Mouse (Mus musculus): Measurements from ENCODE around the gene Gstp1. TPM values are rescaled to one million over a fixed set of nuclear protein-coding genes. Genes with fewer than 3 reads are reported as not detected.

Gene Gstp1
- polyA plus RNA-seq (2017; shearing (Covaris generic)), result 631 TPM

GRCm38 (mm10) chr19:4037788-4038232 lies at the start of gene Gstp1:
TSS of gene Gstp1 (minus strand) at chr19:4037985.

GRCm38 (mm10) chr19:4081394-4081793 lies 43.6 kb upstream of the Gstp1 start, which contains the start of gene Cabp2:
TSS of gene Cabp2 (plus strand) at chr19:4081578.

GRCm38 (mm10) chr19:4059069-4059740 lies 21.4 kb upstream of the Gstp1 start, which contains the start of gene Gstp3:
TSS of gene Gstp3 (minus strand) at chr19:4059569.

GRCm38 (mm10) chr19:4045966-4046865 lies 8.4 kb upstream of the Gstp1 start, which contains the start of gene Gstp2:
TSS of gene Gstp2 (minus strand) at chr19:4046023.

GRCm38 (mm10) chr19:4012432-4013022 lies 25.3 kb downstream of the Gstp1 start, which contains the start of gene Ndufv1:
TSS of gene Ndufv1 (minus strand) at chr19:4012806.

GRCm38 (mm10) chr19:4003112-4003511 lies 34.7 kb downstream of the Gstp1 start, which contains the start of gene Doc2g:
TSS of gene Doc2g (plus strand) at chr19:4003313.

GRCm38 (mm10) chr19:4000119-4000900 lies 37.5 kb downstream of the Gstp1 start, which contains the start of the genes Nudt8 and Gm49405:
TSS of gene Nudt8 (plus strand) at chr19:4000580.
TSS of gene Gm49405 (plus strand) at chr19:4000626.

GRCm38 (mm10) chr19:3992416-3992815 lies 45.4 kb downstream of the Gstp1 start, which contains the start of gene Tbx10:
TSS of gene Tbx10 (plus strand) at chr19:3992752.

GRCm38 (mm10) chr19:3986334-3986733 lies 51.5 kb downstream of the Gstp1 start, which contains the start of gene Acy3:
TSS of gene Acy3 (plus strand) at chr19:3986570.

Other genes with a start within 250 kb of the Gstp1 start
- gene Chka, start 186.2 kb downstream of the Gstp1 start, polyA plus RNA-seq (2017; shearing (Covaris generic)), result 2.2 TPM
- 71.7 TPM for gene Tcirg1, start 130.9 kb downstream of the Gstp1 start, polyA plus RNA-seq (2017; shearing (Covaris generic))
- 230 TPM for gene Ndufs8, start 125.2 kb downstream of the Gstp1 start, polyA plus RNA-seq (2017; shearing (Covaris generic))
- 0.75 TPM for gene Aldh3b1, start 108.2 kb downstream of the Gstp1 start, polyA plus RNA-seq (2017; shearing (Covaris generic))
- 58.1 TPM for gene Unc93b1, start 102.8 kb downstream of the Gstp1 start, polyA plus RNA-seq (2017; shearing (Covaris generic))
- not detected for gene Aldh3b3, start 79.3 kb downstream of the Gstp1 start, polyA plus RNA-seq (2017; shearing (Covaris generic))
- gene Aldh3b2, start 65.7 kb downstream of the Gstp1 start, polyA plus RNA-seq (2017; shearing (Covaris generic)), result not detected
- 0.40 TPM for gene Acy3, start 51.4 kb downstream of the Gstp1 start, polyA plus RNA-seq (2017; shearing (Covaris generic))
- 0.16 TPM for gene Tbx10, start 45.2 kb downstream of the Gstp1 start, polyA plus RNA-seq (2017; shearing (Covaris generic))
- 8.7 TPM for gene Nudt8, start 37.4 kb downstream of the Gstp1 start, polyA plus RNA-seq (2017; shearing (Covaris generic))
- gene Gm49405, start 37.4 kb downstream of the Gstp1 start, polyA plus RNA-seq (2017; shearing (Covaris generic)), result 1.8 TPM
- 1.7 TPM for gene Doc2g, start 34.7 kb downstream of the Gstp1 start, polyA plus RNA-seq (2017; shearing (Covaris generic))
- 155 TPM for gene Ndufv1, start 25.2 kb downstream of the Gstp1 start, polyA plus RNA-seq (2017; shearing (Covaris generic))
- gene Gstp2, start 8.0 kb upstream of the Gstp1 start, polyA plus RNA-seq (2017; shearing (Covaris generic)), result 3.4 TPM
- 112 TPM for gene Gstp3, start 21.6 kb upstream of the Gstp1 start, polyA plus RNA-seq (2017; shearing (Covaris generic))
- gene Cabp2, start 43.6 kb upstream of the Gstp1 start, polyA plus RNA-seq (2017; shearing (Covaris generic)), result not detected
- 956 TPM for gene Cdk2ap2, start 59.2 kb upstream of the Gstp1 start, polyA plus RNA-seq (2017; shearing (Covaris generic))
- gene Pitpnm1, start 62.0 kb upstream of the Gstp1 start, polyA plus RNA-seq (2017; shearing (Covaris generic)), result 367 TPM
- gene Aip, start 87.9 kb upstream of the Gstp1 start, polyA plus RNA-seq (2017; shearing (Covaris generic)), result 206 TPM
- 0.07 TPM for gene Gpr152, start 101.8 kb upstream of the Gstp1 start, polyA plus RNA-seq (2017; shearing (Covaris generic))
- gene Cabp4, start 106.0 kb upstream of the Gstp1 start, polyA plus RNA-seq (2017; shearing (Covaris generic)), result 0.39 TPM
- gene Coro1b, start 110.6 kb upstream of the Gstp1 start, polyA plus RNA-seq (2017; shearing (Covaris generic)), result 477 TPM
- 1,844 TPM for gene Ptprcap, start 115.6 kb upstream of the Gstp1 start, polyA plus RNA-seq (2017; shearing (Covaris generic))
- 49.2 TPM for gene Rps6kb2, start 125.4 kb upstream of the Gstp1 start, polyA plus RNA-seq (2017; shearing (Covaris generic))
- 6.9 TPM for gene Carns1, start 137.5 kb upstream of the Gstp1 start, polyA plus RNA-seq (2017; shearing (Covaris generic))
- 832 TPM for gene Tbc1d10c, start 153.3 kb upstream of the Gstp1 start, polyA plus RNA-seq (2017; shearing (Covaris generic))
- 1,230 TPM for gene Ppp1ca, start 154.1 kb upstream of the Gstp1 start, polyA plus RNA-seq (2017; shearing (Covaris generic))
- gene Rad9a, start 163.7 kb upstream of the Gstp1 start, polyA plus RNA-seq (2017; shearing (Covaris generic)), result 81.5 TPM
- gene Clcf1, start 176.3 kb upstream of the Gstp1 start, polyA plus RNA-seq (2017; shearing (Covaris generic)), result 24.8 TPM
- not detected for gene AC109138.7, start 176.4 kb upstream of the Gstp1 start, polyA plus RNA-seq (2017; shearing (Covaris generic))
- gene Pold4, start 193.9 kb upstream of the Gstp1 start, polyA plus RNA-seq (2017; shearing (Covaris generic)), result 138 TPM
- gene Ssh3, start 231.2 kb upstream of the Gstp1 start, polyA plus RNA-seq (2017; shearing (Covaris generic)), result 1.1 TPM
- gene Ankrd13d, start 245.2 kb upstream of the Gstp1 start, polyA plus RNA-seq (2017; shearing (Covaris generic)), result 5.1 TPM

Measured in activated CD4-positive, CD25-positive, alpha-beta regulatory T cell, adult 9 weeks (primary cell).